Mouse (Mus musculus) olfactory bulb, adult 2 months (tissue): ENCODE measurements around the gene Pou6f2. TPM values are rescaled to one million over a fixed set of nuclear protein-coding genes. Genes with fewer than 3 reads are reported as not detected.

ENCODE experiments used
- H3K27ac ChIP-seq: fragments of 200-500 bp; 2 replicates; pipeline ENCODE4 v1.5.1; 2012; ENCODE audit warnings: low read depth, low read length; ENCODE audit not compliant: insufficient read depth
- H3K4me1 ChIP-seq: fragments of 200-500 bp; 2 replicates; pipeline ENCODE4 v1.6.1; 2012; ENCODE audit warnings: low read length; ENCODE audit not compliant: control insufficient read depth, insufficient read depth
- H3K4me3 ChIP-seq: fragments of 200-500 bp; 2 replicates; pipeline ENCODE4 v1.5.1; 2012; ENCODE audit warnings: mild to moderate bottlenecking, low read depth, low read length, moderate library complexity; ENCODE audit not compliant: insufficient read depth
- CTCF ChIP-seq: fragments of 200-500 bp; IDR thresholded peaks from 2 replicates; pipeline ENCODE4 v1.5.1; 2012; ENCODE audit warnings: low read depth, mild to moderate bottlenecking, low read length, moderate library complexity; ENCODE audit not compliant: insufficient read depth
- POLR2A ChIP-seq: fragments of 200-500 bp; IDR thresholded peaks from 2 replicates; pipeline ENCODE4 v1.6.1; 2012; ENCODE audit warnings: mild to moderate bottlenecking, low read depth, low read length, moderate library complexity; ENCODE audit not compliant: insufficient read depth
- WGBS: fragments of 180-500 bp; shearing (Covaris S2); methylation state at CpG from one replicate; pipeline ENCODE4 v1.1.7; 2018; 5-methylcytosine and 5-hydroxymethylcytosine counted together
- polyA plus RNA-seq: library from polyadenylated mRNA; stranded (reverse); fragments of >200 nt; gene quantifications from 2 replicates; pipeline ENCODE4 v1.2.4, GENCODE M21; 2012; ENCODE audit warnings: low replicate concordance; ENCODE audit not compliant: missing spikeins, insufficient read depth, insufficient read length

Pou6f2 gene
- polyA plus RNA-seq, 1 experiment: not detected

DNA sequence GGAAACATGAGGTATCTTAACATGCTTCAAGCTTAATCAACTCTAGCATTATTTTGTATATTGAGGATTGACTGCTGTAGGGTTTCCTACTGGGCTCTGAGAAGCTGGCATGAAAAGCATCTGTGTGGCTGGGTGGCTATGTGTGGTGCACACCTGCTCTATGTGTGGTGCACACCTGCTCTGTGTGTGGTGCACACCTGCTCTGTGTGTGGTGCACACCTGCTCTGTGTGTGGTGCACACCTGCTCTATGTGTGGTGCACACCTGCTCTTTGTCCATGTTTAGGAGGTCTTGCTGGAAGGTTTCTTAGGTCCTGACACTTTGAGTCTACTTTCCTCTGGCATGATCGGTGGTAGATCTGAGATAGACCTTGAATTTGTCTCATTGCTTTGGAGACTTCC, 233.3 kb downstream of the Pou6f2 start:
- Histone ChIP-seq H3K4me3 (no peak overlapping the region), H3K4me1 (no peaks in the 10 kb centered on the region), H3K27ac (no peak overlapping the region)
- 100% methylated on average over 1 of the region's 1 CpGs for WGBS
- TF ChIP-seq CTCF: no peak
- TF ChIP-seq POLR2A: no peak

DNA sequence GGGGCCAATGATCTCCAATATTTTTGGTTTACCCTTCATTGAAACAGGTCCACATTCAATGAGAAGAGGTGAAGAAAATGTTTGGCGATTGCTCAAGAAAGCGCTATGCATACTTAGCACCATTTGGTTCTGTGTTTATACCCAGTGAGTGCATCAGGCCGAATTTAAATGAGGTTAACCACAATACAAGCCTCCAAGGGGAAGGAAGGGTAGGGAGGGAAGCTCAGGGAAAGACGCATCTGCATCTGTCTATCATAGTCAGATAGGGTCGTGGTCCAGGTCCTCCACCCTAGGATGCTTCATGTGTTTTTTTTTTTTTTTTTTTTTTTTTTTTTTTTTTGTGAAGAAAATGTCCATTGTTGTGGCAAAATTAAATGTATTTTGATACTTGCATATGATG, 236.9 kb downstream of the Pou6f2 start:
- 59% methylated on average over 5 of the region's 5 CpGs for WGBS
- no peak overlapping the region for H3K4me3 ChIP-seq
- no peak for TF ChIP-seq CTCF
- no peak for TF ChIP-seq POLR2A
- H3K4me1 ChIP-seq: no peaks in the 10 kb centered on the region
- no peak overlapping the region for H3K27ac ChIP-seq

DNA sequence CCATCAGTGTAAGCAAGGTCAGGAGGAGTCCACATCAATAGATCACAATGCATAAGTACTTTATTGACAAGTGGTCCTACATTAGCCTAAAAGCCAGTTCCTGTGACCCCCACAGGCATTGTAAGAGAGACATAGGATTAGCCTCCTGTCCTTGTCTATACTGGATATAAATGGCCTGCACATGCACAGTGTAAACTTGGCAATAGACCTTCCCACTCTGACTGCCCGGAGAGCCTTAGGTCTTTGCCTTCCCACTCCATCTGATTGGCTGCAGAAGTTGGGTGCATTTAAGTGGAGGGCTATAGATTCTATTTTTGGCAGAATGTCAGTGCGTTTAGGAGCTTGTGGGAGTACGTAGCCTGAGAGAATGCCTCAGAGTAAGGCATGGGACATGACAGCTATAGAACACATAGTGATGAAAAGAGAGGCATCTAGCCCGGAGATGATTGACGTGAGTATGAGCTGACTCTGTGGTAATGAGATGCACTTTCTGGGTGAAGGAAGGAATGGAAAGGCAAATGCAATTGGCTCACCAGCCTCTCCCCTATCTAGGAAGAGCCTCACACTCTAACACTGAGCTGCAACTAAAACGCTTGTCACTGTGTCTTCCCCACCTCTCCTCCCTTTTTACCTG, 243.4 kb downstream of the Pou6f2 start:
- no peak overlapping the region for H3K27ac ChIP-seq
- 81% methylated on average over 6 of the region's 6 CpGs for WGBS
- TF ChIP-seq POLR2A: no peak
- no peak for TF ChIP-seq CTCF
- no peak overlapping the region for H3K4me3 ChIP-seq
- no peaks in the 10 kb centered on the region for H3K4me1 ChIP-seq

DNA sequence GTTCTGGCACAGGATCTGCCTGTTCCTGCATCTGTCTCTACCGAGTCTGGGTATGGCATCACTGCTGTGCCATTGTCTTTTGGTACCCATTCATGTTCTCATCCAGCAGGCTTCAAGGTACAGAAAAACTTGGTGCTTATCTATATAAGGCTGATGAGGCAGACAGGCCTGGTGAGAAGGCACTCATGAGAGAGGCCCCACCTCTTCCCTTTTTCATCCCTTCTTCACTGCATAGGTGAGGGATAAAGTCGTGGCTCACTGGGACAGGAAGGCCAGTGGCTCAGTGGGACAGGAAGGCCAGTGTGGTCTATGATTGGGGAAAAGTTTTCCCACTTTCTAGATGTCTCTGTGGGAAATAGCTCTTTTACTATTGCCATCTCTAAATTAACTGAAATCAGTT, 263.8 kb downstream of the Pou6f2 start:
- Histone ChIP-seq H3K4me3 (no peak overlapping the region), H3K27ac (no peak overlapping the region), H3K4me1 (no peaks in the 10 kb centered on the region)
- 69% methylated on average over 2 of the region's 2 CpGs for WGBS
- TF ChIP-seq POLR2A: no peak
- no peak for TF ChIP-seq CTCF

DNA sequence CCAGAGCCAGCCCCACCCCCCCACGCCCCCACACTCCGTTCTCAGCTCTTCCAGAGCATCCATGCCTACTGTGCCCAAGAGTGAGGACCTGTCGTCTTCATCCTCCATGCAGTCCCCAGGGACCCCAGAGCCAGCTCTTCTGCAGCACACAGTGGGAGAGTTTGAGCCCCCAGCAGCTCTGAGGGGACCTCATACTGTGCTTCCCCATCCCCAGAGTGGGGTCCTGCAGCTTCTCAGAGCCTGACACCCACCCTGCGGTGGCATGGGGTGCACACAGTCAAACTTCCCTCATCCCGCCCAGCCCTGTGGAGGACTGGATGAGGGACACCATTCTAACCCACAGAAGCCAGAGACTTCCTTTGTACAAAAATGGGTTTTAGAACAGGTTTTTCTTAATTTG, 264.3 kb downstream of the Pou6f2 start:
- Histone ChIP-seq H3K27ac (no peak overlapping the region), H3K4me3 (no peak overlapping the region), H3K4me1 (no peaks in the 10 kb centered on the region)
- WGBS: 81% methylated on average over 5 of the region's 5 CpGs
- TF ChIP-seq POLR2A: no peak
- TF ChIP-seq CTCF: no peak

DNA sequence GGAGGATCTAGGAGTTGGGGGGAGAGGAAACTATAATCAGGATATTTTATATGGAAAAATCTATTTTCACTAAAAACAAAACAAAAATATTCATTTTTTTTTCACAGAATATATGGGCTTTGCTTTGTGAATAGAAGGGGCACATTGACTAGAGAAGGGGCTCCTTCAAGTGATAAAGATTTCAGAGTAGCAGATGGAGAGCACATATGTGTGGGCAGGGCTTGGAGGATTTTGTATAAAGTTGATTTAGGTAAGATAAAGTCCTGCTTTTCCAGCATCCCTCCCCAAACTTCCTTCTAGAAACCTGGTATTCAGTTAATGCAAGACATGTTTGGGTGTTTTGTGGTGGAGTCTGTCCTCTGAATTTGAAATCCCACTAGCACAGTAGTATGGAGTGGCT, 266.2 kb downstream of the Pou6f2 start:
- H3K4me1 ChIP-seq: no peaks in the 10 kb centered on the region
- TF ChIP-seq POLR2A: no peak
- H3K27ac ChIP-seq: no peak overlapping the region
- H3K4me3 ChIP-seq: no peak overlapping the region

DNA sequence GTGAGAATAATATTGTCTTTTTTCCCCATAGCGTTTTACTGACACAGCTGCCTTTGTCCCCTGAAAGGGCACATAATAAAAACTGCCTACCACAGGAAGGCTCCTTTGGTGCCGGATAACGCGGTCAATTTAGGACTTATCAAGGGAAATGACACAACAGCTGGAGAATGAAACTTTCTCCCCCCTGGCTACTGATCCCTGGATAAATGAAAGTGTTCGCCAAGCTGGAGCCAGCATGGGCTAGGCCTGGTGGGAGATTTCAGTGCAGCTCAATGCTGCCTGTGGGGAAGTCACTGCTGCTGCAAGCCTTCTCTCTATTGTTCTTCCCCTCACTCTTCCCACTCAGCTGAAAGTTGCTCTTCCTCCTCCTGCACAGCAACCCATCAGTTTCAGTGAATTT, 267.8 kb downstream of the Pou6f2 start:
- H3K27ac ChIP-seq: no peak overlapping the region
- no peak overlapping the region for H3K4me3 ChIP-seq
- TF ChIP-seq CTCF: no peak
- TF ChIP-seq POLR2A: no peak
- no peaks in the 10 kb centered on the region for H3K4me1 ChIP-seq
- 49% methylated on average over 5 of the region's 5 CpGs for WGBS

DNA sequence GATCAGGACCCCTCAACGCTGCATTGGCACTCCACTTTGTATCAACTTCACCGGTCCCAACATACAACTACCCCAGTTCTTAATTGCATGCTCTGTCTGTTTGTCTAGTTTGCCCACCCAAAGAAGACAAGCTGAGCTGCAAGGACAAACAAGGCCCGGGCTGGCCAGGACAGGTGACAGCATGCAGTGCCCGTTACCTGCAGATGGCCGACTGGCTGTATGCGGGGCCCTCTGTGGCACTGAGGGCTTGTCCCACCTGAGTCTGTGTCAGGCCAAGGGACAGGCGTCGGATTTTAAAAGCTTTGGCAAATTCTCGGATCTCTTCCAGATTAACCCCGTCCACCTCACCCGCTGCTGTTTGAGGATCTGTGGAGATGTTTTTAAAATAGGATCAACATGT, 268.7 kb downstream of the Pou6f2 start:
- H3K27ac ChIP-seq: no peak overlapping the region
- no peaks in the 10 kb centered on the region for H3K4me1 ChIP-seq
- H3K4me3 ChIP-seq: no peak overlapping the region
- WGBS: 90% methylated on average over 11 of the region's 11 CpGs
- TF ChIP-seq CTCF (no peak), POLR2A (no peak)

DNA sequence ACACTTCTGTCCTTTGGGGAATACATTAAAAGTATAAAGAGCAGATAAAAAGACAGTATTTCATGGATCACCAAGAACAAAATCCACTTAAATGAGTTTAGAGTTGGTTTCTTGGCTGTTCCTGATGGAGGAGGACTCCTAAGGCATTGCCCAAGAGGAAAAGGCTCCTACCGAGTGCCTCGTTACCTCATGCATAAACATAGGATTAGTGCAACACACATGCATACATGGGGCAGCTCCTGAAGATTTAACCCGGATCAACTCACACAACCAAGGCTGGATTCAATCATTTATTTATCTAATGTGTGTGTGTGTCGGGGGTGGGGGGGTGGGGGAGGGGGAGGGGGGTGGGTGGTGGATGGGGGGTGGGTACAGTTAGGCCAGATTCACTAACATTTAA, 269.4 kb downstream of the Pou6f2 start:
- no peak for TF ChIP-seq POLR2A
- TF ChIP-seq CTCF: no peak
- Histone ChIP-seq H3K4me1 (no peaks in the 10 kb centered on the region), H3K4me3 (no peak overlapping the region), H3K27ac (no peak overlapping the region)
- WGBS: 41% methylated on average over 4 of the region's 4 CpGs

DNA sequence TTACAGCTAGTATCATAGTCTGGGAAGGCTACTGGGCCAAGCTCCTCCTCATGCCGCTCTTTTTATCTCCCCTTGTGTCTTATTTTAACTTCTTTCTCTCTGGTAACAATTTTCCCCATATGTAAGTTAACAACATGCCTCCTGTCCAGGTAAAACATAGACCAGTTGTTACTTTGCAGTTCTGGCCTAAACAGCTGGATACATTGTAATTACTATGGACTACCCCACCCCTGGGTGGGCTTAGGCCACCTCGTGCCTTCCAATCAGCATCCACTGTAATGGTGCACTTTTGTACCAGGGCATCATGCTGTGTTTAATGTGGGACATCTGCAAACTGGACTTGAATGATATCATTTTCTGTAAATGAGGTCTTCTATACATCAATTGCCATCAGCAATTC, 271.4 kb downstream of the Pou6f2 start:
- H3K27ac ChIP-seq: no peak overlapping the region
- 76% methylated on average over 2 of the region's 2 CpGs for WGBS
- no peak overlapping the region for H3K4me3 ChIP-seq
- H3K4me1 ChIP-seq: no peaks in the 10 kb centered on the region
- TF ChIP-seq POLR2A (no peak), CTCF (no peak)
